Mouse (Mus musculus) lung, adult 2 months (tissue): ENCODE results near the gene Jag1.

Experiments used
- CTCF ChIP-seq: fragments of 200-500 bp; IDR thresholded peaks from 2 replicates; pipeline ENCODE4 v1.5.1; 2011; ENCODE audit warnings: mild to moderate bottlenecking, low read length, control low read depth; ENCODE audit not compliant: insufficient read depth
- POLR2A ChIP-seq: fragments of 200-500 bp; IDR thresholded peaks from 2 replicates; pipeline ENCODE4 v1.6.1; 2011; ENCODE audit warnings: low read depth, mild to moderate bottlenecking, control low read depth, low read length, borderline replicate concordance; ENCODE audit errors: extremely low read depth

- no peak for TF ChIP-seq POLR2A
- no peak for TF ChIP-seq CTCF
Observed at GRCm38 (mm10) chr2:137115241-137116024, 1.0 kb downstream of the Jag1 start.
